Mouse (Mus musculus) spleen, adult 18-20 months (tissue): ENCODE data around the gene Fundc1.
A peak's percentile ranks its signal among the peaks of the same experiment; 100 is the strongest.
"Not testable (repeated sequence)": the region's sequence is repeated elsewhere in the genome, so short reads cannot be mapped to it uniquely, and the experiment has no call there.

Source experiments
- DNase-seq, 2 experiments: peaks; one replicate each; pipeline ENCODE4 v3.0.0; 2022; ENCODE audit warnings: mixed read lengths in 2 of 2

Gene Fundc1

DNA sequence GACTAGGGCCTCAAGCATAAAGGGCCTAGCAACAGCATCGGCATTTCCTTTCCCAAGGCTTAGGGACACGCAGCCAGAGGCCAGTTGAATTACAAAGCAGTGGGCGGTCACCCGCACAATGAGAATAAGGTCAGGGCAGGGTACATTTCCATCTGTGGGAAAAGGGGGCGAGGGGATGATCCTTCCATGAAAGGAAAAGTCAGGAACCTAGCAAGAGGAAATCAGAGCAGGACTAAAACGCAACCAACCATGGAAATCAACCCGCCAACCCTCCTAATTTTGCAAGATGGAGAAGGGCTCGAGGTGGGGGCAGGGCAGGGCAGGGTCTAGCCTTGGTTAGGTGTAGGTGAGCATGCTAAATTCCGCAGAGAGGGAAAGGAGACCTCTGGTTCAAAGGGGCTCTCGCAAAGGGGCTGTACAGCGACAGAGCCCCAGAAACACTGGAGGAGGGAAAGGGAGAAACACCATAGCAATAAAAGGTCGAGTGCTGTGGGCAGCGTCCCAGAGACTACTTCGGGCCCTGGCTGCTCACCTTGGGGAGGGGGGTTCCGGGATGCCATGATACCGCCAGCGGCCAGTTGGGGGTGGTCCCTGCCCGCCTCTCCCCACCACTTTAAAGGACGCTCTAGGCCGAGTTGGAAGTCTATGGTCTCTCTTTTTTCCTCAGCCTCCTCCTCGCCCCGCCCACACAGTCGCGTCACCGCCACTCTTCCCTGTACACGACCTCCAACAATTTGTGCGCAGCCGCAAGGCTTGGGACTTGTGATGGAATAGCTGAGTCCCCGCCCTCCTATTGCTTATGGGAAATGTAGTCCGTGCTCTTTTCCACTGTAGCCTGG is at the start of gene Fundc1:
Gene Fundc1 (minus strand): TSS at position 705 of the 839 bp plus-strand sequence.
- DNase-seq = peak; percentile 88

DNA sequence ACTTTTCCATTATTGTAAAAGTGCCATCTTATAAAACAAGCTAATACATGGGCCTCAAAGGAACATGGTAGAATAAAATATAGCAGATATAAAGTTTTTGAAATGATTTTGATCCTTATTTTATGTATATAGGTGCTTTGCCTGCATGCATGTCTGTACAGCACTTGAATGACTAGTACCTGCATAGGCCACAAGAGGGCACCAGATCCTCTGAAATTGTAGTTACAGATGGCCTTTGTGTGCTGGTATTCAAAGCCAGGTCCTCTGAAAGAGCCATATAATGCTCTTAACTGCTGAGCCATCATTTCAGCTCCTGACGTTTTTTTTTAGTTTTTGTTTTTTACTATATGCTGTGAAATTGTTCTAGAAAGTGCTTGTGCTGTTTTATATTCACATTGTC is 39.1 kb upstream of the Fundc1 start:
- DNase-seq = no peak

DNA sequence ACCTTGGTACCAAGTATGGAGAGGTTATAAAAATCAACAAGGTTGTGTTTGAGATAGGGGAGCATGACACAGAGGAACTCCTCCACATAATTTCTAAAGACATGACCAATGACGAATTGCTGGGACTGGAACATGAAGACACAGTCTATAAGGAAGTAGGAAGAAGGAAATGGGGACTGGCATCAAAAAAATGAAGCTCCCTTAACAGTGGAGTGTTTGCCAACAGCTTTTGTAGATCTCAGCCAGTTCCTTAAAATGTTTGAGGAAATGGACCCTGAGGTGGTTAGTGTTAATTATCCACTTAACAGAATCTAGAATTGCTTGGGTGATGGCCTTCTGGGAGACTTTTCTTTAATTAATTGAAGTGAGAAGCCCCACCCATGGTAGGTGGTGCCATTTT is 36.6 kb upstream of the Fundc1 start:
- DNase-seq = no peak

DNA sequence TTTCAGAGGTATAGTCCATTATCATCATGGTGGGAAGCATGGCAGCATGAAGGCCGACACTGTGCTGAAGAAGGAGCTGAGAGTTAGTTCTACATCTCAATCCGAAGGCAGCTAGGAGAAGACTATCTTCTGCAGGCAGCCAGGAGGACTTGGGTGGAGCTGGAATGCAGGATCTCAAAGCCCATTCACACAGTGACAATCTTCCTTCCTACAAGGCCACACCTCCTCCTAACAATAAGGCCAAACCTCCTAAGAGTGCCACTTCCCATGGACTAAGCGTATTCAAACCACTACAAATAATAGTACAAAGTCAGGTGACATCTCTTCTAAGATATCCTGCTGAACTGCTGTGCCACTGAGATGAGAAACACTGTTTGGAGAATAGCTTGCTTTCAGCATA is 35.5 kb upstream of the Fundc1 start:
- no peak for DNase-seq

DNA sequence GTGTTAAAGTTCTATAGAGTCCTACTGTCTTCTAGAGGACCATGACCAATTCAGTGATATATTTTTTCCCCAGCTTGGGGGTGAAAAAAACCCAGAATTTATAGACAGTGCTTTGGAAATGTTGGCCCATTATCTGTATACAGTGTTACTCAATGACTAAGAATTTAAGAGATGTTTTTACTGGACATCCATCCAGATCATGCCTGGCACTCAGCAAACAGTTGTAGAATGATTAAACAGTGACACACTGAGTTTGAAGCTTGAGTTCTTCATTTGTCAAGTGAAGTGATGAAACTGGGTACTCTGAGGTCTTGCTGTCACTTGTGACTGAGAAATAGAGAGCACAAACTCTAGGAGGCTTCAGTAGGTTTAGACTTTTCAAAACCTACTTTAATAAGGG is 21.2 kb upstream of the Fundc1 start:
- DNase-seq = no peak

DNA sequence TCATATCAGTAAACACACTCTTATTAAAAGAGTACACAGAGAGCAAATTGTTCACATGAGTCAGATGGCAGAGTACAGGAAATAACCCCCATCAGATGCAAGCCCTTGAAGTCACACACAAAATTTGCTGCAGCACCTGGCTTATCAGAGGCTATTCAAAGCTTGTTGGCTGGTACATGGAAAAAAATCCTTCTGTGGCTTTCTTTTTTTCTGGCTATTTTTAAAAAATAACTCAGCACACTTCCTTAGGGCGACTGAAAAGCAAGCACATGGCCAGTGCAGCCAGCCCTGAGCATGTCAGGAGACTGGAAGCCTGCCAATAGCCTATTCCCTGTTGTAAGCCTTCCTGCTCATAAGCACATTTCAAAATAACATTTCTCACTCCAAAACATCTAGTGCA is 18.6 kb upstream of the Fundc1 start:
- no peak for DNase-seq

DNA sequence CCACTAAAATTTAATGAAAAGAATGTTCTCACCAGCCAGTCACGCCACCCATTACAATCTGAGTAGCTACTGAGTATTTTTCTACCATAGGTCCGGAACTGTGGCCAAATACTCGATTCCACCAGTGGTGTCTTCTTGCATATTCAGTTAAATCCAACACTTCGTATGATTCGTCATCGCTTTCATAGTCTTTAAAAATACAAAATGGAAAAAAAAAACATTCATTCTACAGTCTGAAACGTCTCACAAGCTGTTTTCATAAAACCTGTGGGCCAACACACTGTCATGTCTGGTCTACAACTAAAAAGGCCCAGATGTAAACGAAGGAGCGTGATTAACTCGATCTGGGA is 879 bp downstream of the Fundc1 start:
- no peak for DNase-seq

DNA sequence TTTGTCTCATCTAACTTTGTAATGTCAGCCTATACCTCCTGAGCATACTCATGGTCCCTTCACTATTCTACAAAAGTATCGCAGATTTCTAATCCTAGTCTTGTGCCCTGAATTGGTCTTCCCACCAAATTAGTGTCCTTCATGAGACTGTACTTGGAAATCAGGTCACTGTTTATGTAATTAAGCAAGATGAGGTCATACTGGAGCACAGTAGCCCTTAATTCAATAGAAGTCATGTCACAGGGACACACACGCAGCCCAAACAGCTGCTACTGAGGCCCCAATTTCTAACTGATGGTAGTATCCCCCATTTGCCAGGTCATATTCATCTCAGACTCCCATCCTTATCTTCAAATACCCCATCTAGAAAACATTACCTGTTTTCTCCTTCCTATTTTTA is 3.5 kb downstream of the Fundc1 start:
- DNase-seq = no peak

DNA sequence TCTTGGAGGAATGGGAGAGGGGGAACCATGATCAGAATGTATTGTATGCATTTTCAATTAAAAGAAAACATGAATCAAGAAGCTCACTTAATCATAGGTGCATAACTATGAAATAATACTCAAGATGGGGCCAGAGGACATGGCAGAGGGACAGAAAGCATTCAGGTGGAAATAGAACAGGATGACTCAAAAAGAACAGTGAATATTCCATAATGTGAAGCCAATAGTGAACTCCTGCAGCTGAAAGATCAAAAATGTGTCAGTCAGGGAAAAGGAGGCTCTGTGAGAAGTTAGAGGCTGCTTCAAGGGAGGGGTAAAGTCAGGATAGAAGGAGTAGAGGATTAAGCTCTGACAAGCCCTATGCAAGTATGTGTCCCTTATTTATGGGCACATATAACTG is 6.4 kb downstream of the Fundc1 start:
- DNase-seq = no peak

DNA sequence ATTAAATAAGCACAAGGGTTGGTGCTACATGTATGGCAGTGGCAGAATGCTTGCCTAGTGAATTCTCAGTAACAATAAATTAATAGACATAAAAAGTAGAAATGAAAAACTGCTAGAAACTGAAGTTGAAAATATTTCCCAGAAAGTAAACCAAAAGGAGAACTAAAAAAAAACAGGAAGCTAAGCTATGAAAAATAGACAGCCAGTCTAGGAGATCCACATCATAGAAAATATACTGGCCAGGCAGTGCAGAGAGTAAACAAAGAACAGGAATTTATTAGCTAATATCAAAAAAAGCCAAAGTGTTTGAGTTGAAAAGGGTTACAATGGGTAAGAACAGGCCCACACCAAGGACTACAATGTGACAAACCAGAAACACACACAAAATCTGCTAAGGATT is 7.4 kb downstream of the Fundc1 start:
- DNase-seq = no peak

DNA sequence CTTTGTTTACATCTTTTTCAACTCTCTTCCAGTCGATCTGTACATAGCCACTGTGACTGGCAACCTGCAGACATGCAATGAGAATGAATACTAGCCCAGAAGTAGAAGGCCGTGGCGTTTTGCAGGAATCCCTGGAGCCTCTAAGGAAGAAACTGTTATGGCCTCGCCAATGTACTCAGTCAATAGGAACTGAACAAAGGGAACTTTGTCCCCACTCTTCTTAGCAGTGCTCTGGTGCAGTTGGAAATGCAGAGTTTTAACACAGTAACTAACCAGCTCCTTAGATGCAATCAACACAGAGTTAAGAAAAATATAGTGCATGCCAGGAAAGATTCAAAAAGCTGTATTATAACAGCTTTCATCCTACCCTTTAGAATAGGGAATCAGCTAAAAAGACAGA is 13.4 kb downstream of the Fundc1 start:
- no peak for DNase-seq

DNA sequence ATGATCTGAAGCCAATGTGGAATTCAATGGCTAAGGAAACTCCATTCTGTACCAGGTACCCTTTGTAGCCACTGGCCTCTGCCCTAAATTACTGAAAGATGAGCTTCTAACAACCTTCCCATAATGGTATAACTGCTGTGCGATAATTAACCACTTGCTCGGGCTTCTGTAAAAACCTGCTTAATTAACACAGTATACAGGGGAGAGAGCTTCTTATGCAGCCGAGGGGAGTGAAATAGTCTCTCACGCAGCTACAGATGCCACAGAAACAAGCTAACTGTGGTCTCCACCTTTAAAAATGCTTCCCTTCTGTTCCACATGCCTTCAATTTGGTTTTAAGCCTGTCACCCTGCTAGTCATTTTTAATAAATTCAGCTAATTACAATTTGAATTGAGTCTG is 17.6 kb downstream of the Fundc1 start:
- DNase-seq = no peak

DNA sequence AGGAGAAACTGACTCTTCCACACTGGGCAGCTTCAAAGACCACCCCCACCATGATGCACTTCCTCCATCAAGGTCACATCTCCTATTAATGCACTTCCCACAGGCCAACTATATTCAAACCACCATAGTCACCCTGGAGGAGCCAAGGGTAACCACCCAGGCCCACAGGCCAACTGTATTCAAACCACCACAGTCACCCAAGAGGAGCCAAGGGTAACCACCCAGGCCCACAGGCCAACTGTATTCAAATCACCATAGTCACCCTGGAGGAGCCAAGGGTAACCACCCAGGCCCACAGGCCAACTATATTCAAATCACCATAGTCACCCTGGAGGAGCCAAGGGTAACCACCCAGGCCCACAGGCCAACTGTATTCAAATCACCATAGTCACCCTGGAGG is 20.5 kb downstream of the Fundc1 start:
- not testable (repeated sequence) for DNase-seq

DNA sequence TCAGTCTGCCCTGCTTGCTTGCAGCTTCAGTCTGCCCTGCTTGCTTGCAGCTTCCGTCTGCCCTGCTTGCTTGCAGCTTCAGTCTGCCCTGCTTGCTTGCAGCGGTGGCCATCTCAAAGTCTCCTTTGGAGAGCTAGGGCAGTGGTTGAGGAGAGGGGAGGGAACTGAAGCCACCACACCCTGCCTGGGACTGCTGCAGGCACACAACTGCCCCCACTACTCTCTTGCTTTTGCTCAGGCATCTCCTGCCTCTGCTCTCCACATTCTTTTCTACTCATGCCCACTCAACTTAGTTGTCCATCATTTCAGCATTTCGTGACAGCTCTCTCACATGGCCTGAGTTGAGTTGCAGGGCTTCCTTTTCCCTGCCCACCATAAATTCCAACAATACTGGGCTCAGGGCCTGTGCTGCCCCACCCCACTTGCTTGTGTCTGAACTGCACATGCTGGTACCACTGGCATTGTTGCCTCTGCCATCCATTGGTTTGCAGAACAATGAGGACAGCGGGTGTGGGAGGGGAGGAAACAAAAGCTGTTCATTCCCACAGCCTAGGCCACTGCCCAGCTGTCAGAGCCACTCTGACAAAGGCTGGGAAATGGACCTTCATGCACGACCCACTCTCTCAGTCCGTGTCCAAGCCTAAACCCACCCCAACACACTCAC is 24.9 kb downstream of the Fundc1 start:
- no peak for DNase-seq

DNA sequence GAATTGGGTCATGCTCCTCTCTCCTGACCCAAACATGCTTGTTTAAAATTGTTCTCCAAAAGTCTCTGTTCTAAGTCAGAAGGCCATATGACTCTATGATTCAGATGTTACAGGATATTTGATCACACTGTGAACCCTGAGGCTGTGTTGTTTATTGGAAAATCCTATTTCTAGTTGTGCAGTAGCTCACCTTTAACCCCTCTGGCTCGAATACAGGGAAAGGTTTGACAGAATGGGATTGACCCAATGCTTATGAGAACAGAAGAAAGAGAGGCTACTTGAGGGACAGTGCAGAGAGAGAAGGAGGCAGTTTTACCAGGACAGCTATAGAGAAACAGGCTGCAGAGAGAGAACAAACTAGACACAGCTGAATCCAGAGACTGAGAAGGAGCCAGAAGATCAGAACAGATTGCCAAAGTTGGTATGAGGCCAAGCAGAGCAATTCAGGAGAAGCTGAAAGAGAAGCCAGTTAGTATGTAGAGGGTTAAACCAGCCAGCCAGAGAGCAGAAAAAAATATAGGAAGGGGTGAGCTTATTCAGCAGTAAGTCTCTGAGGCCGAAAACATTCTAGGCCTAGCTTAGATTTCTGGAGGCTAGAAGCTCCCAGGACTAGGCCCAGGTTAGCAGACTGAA is 27.1 kb downstream of the Fundc1 start:
- no peak for DNase-seq

DNA sequence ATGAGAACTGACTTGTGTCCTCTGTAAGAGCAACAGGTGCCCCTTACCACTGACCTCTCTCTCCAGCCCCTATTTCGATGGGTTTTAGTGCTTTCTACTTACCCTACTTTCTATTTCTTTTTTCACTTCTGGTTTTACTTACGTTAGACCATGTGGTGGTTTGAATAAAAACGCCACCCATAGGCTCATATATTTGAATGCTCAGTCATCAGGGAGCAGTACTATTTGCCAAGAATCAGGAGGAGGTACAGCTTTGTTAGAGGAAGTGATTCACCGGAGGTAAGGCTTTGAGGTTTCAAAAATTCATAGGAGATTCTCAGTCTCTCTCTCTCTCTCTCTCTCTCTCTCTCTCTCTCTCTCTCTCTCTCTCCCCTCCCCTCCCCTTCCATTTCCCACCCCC is 34.4 kb downstream of the Fundc1 start:
- no peak for DNase-seq

DNA sequence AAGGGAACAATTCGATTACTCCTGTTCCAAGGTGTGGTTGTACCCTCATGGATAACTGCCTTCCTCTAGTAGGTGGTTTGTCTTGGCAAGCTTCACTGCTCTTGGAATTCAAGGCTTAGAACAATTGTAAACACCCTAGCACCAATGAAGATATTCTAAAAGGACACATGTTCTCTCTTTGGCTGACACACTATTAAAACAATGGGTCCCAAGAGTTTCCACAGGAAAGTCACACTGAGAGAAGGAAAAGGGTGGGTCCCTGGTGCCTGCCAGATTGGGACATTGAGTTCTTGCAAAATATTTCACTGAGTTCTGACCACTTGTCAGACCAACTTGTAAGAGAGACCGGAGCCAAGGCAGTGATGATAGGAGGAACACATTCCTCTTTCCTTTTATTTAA is 45.1 kb downstream of the Fundc1 start:
- no peak for DNase-seq

DNA sequence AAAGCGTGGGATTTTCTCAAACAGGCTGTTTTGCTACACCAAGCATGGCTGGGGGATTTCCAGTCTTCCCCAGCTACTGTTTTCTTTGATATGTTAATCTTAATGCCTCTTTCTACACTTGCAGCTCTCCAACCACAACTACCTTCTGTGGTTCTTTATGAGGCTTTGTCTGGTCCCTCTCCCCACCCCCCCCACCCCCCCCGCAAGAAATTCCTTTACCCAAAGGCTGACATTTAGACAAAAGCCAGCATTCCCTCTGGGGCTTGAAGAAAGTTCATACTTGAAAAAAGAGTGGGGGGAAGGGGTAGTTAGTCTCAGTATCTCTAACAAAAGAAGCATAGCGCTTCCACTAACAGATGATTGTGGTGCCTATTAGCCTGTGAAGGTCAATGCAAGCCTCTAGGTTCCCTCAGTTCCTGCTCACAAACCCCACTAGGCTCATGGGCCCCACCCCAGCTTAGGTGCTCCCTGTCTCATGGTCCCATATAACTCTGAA is 50.9 kb downstream of the Fundc1 start:
- DNase-seq = no peak

DNA sequence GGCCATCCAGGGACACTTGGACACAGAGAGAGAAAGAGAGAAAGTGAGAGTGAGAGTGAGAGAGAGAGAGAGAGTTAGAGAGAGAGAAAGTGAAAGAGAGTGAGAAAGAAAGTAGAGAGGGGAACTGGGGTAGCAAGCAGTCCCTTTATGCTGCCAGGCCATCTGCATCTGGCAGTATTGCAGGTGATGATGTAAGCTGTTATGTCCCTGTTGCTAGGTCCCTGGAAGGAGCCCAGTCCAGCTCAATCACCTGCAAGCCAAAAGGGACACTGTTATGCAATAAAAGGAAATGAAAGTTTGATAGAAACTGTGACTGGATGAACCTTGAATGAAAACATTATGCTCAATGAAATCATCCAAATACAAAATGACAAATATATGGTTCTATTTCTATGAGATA is 52.0 kb downstream of the Fundc1 start:
- no peak for DNase-seq

DNA sequence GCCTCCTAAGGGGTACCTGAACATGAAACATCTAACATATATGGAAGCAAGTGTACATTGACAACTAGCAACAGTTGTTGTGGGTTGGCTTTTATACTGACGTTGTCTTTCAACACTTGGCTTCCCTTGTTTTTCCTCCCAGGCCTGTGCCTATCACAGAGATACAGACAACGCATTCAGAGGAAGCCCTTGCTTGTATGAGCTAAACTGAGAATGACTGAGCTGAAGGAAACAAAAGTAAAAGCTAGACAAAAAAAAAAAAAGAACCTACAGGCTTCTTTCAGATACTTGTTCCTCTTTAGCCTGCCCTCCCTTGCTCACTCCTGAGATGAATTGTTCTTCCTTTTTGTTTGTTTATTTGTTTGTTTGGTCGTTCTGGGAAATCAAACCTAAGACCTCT is 58.1 kb downstream of the Fundc1 start:
- DNase-seq = no peak

DNA sequence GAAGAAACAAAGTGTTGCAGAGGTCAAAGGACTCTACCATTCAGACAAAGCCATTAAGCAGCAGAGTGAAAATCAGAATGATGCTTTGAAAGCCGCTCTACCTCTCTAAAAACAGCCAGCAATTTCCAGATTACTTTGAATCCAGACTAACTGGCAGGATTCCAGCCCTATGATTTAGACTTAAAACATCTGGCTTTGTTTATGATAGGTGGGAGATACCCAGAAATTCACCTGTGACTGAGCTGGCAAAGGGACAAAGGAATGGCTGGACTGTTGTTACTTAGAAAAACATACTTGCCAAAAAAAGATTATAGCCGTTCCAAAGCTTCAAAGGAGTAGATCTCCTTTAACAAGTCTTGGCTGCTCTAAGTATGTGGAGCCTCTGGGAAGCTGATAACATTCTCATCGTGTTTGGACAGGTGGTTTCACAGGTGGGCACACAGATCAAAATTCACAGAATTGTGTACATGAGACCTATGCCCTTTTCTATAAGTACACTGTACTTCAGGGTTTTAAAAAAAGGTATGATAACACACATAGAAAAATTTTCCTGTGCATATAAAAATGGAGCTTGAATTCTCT is 60.0 kb downstream of the Fundc1 start:
- no peak for DNase-seq
